Mouse (Mus musculus) liver, embryonic 15.5 days (tissue): ENCODE data around the gene Vsig10l. TPM values are rescaled to one million over a fixed set of nuclear protein-coding genes. Genes with fewer than 3 reads are reported as not detected.

Experiments used
- ATAC-seq: fragments of 200-750 bp; cut with Nextera tagmentation; 2 replicates; pipeline ENCODE4 v1.8.0; 2017; ENCODE audit warnings: moderate number of reproducible peaks, mild to moderate bottlenecking, moderate library complexity; ENCODE audit not compliant: insufficient read depth
- H3K27ac ChIP-seq: fragments of 300-500 bp; sonication (generic); replicated peaks from 2 replicates; pipeline ENCODE4 v1.5.1; 2015; ENCODE audit warnings: mild to moderate bottlenecking, inconsistent platforms
- H3K27me3 ChIP-seq: fragments of 300-500 bp; sonication (generic); 2 replicates; pipeline ENCODE4 v1.6.1; 2015; ENCODE audit warnings: mild to moderate bottlenecking, inconsistent platforms
- H3K36me3 ChIP-seq: fragments of 300-500 bp; sonication (generic); replicated peaks from 2 replicates; pipeline ENCODE4 v1.6.1; 2015; ENCODE audit warnings: moderate library complexity, mild to moderate bottlenecking, inconsistent platforms
- H3K4me1 ChIP-seq: fragments of 300-500 bp; sonication (generic); replicated peaks from 2 replicates; pipeline ENCODE4 v1.6.1; 2015; ENCODE audit warnings: inconsistent platforms
- H3K4me2 ChIP-seq: fragments of 300-500 bp; sonication (generic); 2 replicates; pipeline ENCODE4 v1.6.1; 2015; ENCODE audit warnings: moderate library complexity, mild to moderate bottlenecking, inconsistent platforms
- H3K4me3 ChIP-seq: fragments of 300-500 bp; sonication (generic); replicated peaks from 2 replicates; pipeline ENCODE4 v1.5.1; 2015; ENCODE audit warnings: mild to moderate bottlenecking, inconsistent platforms
- H3K9ac ChIP-seq: fragments of 300-500 bp; sonication (generic); 2 replicates; pipeline ENCODE4 v1.6.1; 2015; ENCODE audit warnings: moderate library complexity, mild to moderate bottlenecking, inconsistent platforms
- H3K9me3 ChIP-seq: fragments of 300-500 bp; sonication (generic); replicated peaks from 2 replicates; pipeline ENCODE4 v1.6.1; 2016; ENCODE audit warnings: inconsistent platforms
- WGBS: fragments of 180-500 bp; shearing (Covaris S2); methylation state at CpG from one replicate; pipeline ENCODE4 v1.1.7; 2015; ENCODE audit warnings: mixed read lengths; ENCODE audit not compliant: insufficient replicate concordance; 5-methylcytosine and 5-hydroxymethylcytosine counted together
- polyA plus RNA-seq: library from polyadenylated mRNA; unstranded; fragments of >200 nt; fragmentation: Nextera tagmentation; extraction: Ambion mirVana; gene quantifications from 2 replicates; pipeline ENCODE4 v1.2.1, GENCODE M21; 2015

The Vsig10l gene
- polyA plus RNA-seq, 1 experiment from 2014 or later: 1.5 TPM

GRCm38 (mm10) chr7:43463976-43464375 lies 1.0 kb downstream of the Vsig10l start:
- Histone ChIP-seq H3K4me3 (no peak overlapping the region), H3K4me1 (peaks cover 24% of the 10 kb centered on the region), H3K36me3 (no peaks in the 10 kb centered on the region), H3K27me3 (peaks cover 15% of the 10 kb centered on the region), H3K4me2 (no peak overlapping the region), H3K9ac (no peak overlapping the region), H3K27ac (no peak overlapping the region), H3K9me3 (no peaks in the 10 kb centered on the region)
- WGBS: 58% methylated on average over 7 of the region's 7 CpGs
- no peak for ATAC-seq

DNA sequence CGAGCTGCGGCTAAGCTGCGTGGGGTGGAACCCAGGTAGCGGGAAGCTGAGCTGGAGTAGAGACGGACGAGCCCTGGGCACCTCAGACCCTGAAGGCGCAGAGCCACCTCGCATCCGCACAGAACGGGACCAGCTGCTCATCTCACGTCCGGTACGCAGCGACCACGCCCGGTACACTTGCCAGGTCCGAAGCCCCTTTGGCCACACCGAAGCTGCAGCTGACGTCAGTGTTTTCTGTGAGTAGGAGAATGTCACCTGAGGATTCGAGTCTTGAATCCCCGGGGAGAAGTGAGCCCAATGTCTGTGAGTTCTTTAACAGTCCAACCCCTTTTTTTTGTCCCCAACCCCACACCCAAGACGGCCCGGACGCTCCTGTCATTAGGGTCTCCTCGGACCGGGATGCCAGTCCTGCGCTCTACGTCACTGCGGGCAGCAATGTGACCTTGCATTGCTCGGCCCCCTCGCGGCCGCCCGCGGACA lies 2.0 kb downstream of the Vsig10l start:
- H3K27me3 ChIP-seq: peaks cover 15% of the 10 kb centered on the region
- no peak overlapping the region for H3K27ac ChIP-seq
- peak overlapping the region; percentile 94 for H3K4me2 ChIP-seq
- no peaks in the 10 kb centered on the region for H3K9me3 ChIP-seq
- peak overlapping the region; percentile 60 for H3K4me3 ChIP-seq
- H3K9ac ChIP-seq: peak overlapping the region; percentile 46; the same call in 1 of the 2 replicates
- WGBS: 6% methylated on average over 35 of the region's 35 CpGs
- peaks cover 24% of the 10 kb centered on the region for H3K4me1 ChIP-seq
- no peaks in the 10 kb centered on the region for H3K36me3 ChIP-seq
- no peak for ATAC-seq

- WGBS: under 1% methylated on average over 33 of the region's 33 CpGs
- H3K27ac ChIP-seq: peak overlapping the region; percentile 53
- peak overlapping the region; percentile 46; the same call in 1 of the 2 replicates for H3K9ac ChIP-seq
- ATAC-seq: peak; percentile 86
- H3K36me3 ChIP-seq: no peaks in the 10 kb centered on the region
- H3K9me3 ChIP-seq: no peaks in the 10 kb centered on the region
- peaks cover 24% of the 10 kb centered on the region for H3K4me1 ChIP-seq
- peak overlapping the region; percentile 94 for H3K4me2 ChIP-seq
- H3K27me3 ChIP-seq: peaks cover 15% of the 10 kb centered on the region
- H3K4me3 ChIP-seq: peak overlapping the region; percentile 60
Measured at GRCm38 (mm10) chr7:43465344-43466098, 2.6 kb downstream of the Vsig10l start.

DNA sequence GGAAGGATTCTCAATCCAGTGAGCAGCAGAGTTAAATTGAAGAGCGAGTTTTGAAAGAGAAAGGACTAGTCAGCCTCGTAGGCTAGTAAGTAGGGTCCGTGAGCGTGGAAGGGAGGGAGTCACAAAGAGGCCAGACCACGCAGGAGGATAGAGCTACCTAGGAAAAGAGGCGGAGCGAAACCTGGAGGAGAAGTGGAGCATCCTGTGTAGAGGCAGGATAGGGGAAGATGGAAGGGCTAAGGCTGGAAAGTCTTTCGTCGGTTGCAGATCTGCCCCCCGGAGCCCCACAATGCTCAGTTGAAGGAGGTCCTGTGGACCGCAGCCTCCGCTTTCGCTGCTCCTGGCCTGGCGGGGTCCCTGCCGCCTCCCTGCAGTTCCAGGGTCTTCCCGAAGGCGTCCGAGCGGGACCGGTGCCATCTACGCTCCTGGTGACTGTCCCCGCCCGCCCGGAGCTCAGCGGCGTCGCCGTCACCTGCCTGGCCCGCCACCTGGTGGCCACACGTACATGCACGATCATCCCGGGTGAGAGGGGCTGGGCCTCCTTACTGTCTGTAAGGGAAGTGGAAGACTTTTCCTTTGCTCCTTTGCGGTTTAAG lies 3.2 kb downstream of the Vsig10l start:
- Histone ChIP-seq H3K27ac (peak overlapping the region; percentile 53; the same call in 1 of the 2 replicates), H3K4me3 (peak overlapping the region; percentile 60), H3K4me2 (peak overlapping the region; percentile 94), H3K4me1 (peaks cover 24% of the 10 kb centered on the region), H3K27me3 (peaks cover 15% of the 10 kb centered on the region), H3K36me3 (no peaks in the 10 kb centered on the region), H3K9ac (peak overlapping the region; percentile 28), H3K9me3 (no peaks in the 10 kb centered on the region)
- peak; percentile 47 for ATAC-seq
- WGBS: 1% methylated on average over 33 of the region's 33 CpGs

DNA sequence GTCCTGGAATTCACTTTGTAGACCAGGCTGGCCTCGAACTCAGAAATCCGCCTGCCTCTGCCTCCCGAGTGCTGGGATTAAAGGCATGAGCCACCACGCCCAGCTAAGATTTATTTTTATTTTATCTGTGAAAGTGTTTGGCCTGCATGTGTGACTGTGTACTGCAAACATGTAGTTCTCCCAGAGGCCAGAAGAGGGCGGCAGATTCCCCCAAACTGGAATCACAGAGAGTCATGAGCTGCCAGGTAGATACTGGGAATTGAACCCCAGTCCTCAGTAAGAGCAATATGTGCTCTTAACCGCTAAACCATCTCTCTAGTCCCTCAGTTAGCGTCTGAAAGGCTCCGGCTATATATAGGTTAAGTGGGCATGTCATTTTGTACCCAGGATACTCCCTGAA lies 7.4 kb downstream of the Vsig10l start:
- Histone ChIP-seq H3K4me3 (no peak overlapping the region), H3K27ac (no peak overlapping the region), H3K4me1 (peaks cover 12% of the 10 kb centered on the region), H3K4me2 (no peak overlapping the region), H3K27me3 (peaks cover 12% of the 10 kb centered on the region), H3K9ac (no peak overlapping the region), H3K9me3 (no peaks in the 10 kb centered on the region), H3K36me3 (no peaks in the 10 kb centered on the region)
- ATAC-seq: no peak
- WGBS: 36% methylated on average over 8 of the region's 8 CpGs

- peaks cover 46% of the 10 kb centered on the region for H3K27me3 ChIP-seq
- no peak for ATAC-seq
- no peak overlapping the region for H3K4me3 ChIP-seq
- H3K27ac ChIP-seq: no peak overlapping the region
- no peak overlapping the region for H3K9ac ChIP-seq
- no peaks in the 10 kb centered on the region for H3K4me1 ChIP-seq
- H3K9me3 ChIP-seq: no peaks in the 10 kb centered on the region
- no peaks in the 10 kb centered on the region for H3K36me3 ChIP-seq
- H3K4me2 ChIP-seq: no peak overlapping the region
- WGBS: 6% methylated on average over 23 of the region's 23 CpGs
Measured at GRCm38 (mm10) chr7:43475706-43476105, 12.8 kb downstream of the Vsig10l start.

- Histone ChIP-seq H3K9ac (no peak overlapping the region), H3K9me3 (no peaks in the 10 kb centered on the region), H3K36me3 (no peaks in the 10 kb centered on the region), H3K4me2 (no peak overlapping the region), H3K4me3 (no peak overlapping the region), H3K4me1 (no peaks in the 10 kb centered on the region), H3K27ac (no peak overlapping the region), H3K27me3 (peaks cover 46% of the 10 kb centered on the region)
- WGBS: 4% methylated on average over 13 of the region's 13 CpGs
- no peak for ATAC-seq
Measured at GRCm38 (mm10) chr7:43476376-43476775, 13.4 kb downstream of the Vsig10l start.

GRCm38 (mm10) chr7:43481191-43481590 lies 18.2 kb downstream of the Vsig10l start:
- Histone ChIP-seq H3K9me3 (no peaks in the 10 kb centered on the region), H3K27ac (no peak overlapping the region), H3K9ac (no peak overlapping the region), H3K4me2 (no peak overlapping the region), H3K36me3 (no peaks in the 10 kb centered on the region), H3K27me3 (peaks cover 26% of the 10 kb centered on the region), H3K4me1 (no peaks in the 10 kb centered on the region), H3K4me3 (no peak overlapping the region)
- WGBS: 39% methylated on average over 3 of the region's 3 CpGs
- no peak for ATAC-seq

DNA sequence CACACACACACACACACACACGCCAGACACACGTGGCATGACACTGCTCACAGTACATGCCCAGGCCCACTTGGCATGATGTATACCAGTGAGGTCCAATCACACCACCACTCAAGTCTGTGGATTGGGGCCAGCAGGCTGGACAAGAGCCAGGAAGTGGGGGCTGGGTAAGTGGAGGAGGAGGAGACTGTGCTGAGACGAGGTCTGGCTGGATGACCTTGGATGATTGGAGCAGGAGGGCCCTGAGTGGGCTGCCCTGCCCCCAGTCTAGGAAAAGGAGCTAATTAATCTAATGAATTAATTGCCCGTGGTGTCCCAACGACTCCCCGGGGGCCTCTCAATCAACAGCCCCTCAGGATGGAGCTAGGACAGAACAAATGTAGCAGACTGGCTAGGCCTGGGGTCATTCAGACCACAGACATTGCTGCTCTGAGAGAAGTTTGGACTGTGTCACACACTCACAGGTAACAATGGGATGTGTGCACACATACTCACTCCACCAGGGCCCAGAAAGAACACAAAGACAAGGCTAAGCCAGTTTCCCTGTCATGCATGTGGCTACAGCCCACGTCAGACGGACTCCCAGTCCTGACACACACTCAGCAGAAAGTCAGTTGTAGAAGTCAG lies 19.3 kb downstream of the Vsig10l start:
- no peak overlapping the region for H3K9ac ChIP-seq
- 55% methylated on average over 8 of the region's 8 CpGs for WGBS
- H3K9me3 ChIP-seq: no peaks in the 10 kb centered on the region

DNA sequence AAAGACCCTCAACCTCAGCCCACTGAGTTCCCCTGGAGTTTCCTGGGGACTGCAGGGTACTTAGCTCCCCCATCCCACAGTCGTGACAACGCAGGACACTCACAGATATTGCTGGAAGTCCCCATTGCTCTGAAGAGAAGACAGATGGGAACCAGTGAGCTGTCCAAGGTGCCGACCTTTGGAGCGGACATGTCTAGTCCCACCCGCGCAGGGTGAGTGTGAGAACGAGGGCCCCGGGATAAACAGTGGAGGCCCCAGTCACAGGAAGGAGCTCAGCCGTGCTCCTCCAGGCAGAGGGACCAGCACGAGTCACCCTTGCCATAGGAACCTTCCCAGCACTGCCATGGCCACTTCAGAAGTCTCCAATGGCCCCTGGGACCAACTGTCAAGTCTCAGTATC lies 20.3 kb downstream of the Vsig10l start:
- no peak overlapping the region for H3K4me2 ChIP-seq
- H3K36me3 ChIP-seq: no peaks in the 10 kb centered on the region
- H3K4me1 ChIP-seq: no peaks in the 10 kb centered on the region
- H3K4me3 ChIP-seq: no peak overlapping the region
- peaks cover 10% of the 10 kb centered on the region; the same call in 1 of the 2 replicates for H3K27me3 ChIP-seq
- no peak for ATAC-seq
- H3K27ac ChIP-seq: no peak overlapping the region
- no peaks in the 10 kb centered on the region for H3K9me3 ChIP-seq
- H3K9ac ChIP-seq: no peak overlapping the region
- 8% methylated on average over 10 of the region's 10 CpGs for WGBS

More for the DNA sequence above, 19.3 kb downstream of the Vsig10l start:
- H3K4me1 ChIP-seq: no peaks in the 10 kb centered on the region
- peaks cover 15% of the 10 kb centered on the region for H3K27me3 ChIP-seq
- H3K36me3 ChIP-seq: no peaks in the 10 kb centered on the region
- no peak overlapping the region for H3K27ac ChIP-seq
- no peak overlapping the region for H3K4me3 ChIP-seq
- no peak for ATAC-seq
- H3K4me2 ChIP-seq: no peak overlapping the region

DNA sequence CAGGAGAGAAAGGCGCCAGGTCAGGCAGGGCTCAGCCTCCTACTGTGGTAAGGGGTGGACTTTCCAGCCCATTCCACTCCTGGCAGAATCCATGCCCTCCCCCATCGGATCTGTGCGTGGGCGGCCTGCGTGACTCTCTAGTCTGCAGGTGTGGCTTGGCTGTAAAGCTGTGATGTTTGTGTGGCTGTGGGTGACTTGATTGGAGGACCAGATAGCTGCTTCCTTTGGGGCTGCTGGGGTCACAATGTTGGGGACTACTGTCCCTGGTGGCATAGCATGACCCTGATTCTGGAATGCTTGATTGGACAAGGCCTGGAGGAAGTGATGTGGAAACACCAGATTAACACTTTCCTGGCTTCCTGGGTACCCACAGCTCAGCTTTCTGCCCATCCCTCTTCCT lies 25.7 kb downstream of the Vsig10l start:
- H3K9ac ChIP-seq: no peak overlapping the region
- no peaks in the 10 kb centered on the region for H3K36me3 ChIP-seq
- H3K27ac ChIP-seq: no peak overlapping the region
- H3K4me3 ChIP-seq: no peak overlapping the region
- H3K27me3 ChIP-seq: peaks cover 35% of the 10 kb centered on the region
- 29% methylated on average over 5 of the region's 5 CpGs for WGBS
- no peaks in the 10 kb centered on the region for H3K4me1 ChIP-seq
- no peaks in the 10 kb centered on the region for H3K9me3 ChIP-seq
- no peak for ATAC-seq
- H3K4me2 ChIP-seq: no peak overlapping the region
